Mouse (Mus musculus): ENCODE data around the gene Zcchc7.

Gene Zcchc7

GRCm38 (mm10) chr4:44965175-44965574 lies 209.5 kb downstream of the Zcchc7 start:
- no peak for DNase-seq (ENCODE audit: low spot score in 2 of 2)

DNA sequence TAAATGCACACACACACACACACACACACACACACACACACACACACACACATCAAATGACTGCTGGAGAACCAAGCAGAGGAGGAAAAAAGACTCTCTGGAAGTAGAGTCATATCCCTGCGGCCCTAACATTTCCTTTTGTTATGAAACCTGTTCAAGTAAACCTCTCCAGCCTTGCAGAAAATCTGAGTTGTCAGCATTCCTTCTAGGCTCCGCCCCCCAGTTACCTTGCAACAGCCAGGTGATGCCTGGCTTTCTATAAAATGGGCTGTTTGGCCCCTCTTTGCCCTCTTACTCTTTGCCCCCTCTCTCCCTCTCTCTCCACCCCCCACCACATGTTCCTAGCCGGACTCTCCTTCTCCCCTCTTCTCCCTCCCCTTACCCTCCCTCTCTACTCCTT lies 210.1 kb downstream of the Zcchc7 start:
- DNase-seq (ENCODE audit: low spot score in 2 of 2): no peak

DNA sequence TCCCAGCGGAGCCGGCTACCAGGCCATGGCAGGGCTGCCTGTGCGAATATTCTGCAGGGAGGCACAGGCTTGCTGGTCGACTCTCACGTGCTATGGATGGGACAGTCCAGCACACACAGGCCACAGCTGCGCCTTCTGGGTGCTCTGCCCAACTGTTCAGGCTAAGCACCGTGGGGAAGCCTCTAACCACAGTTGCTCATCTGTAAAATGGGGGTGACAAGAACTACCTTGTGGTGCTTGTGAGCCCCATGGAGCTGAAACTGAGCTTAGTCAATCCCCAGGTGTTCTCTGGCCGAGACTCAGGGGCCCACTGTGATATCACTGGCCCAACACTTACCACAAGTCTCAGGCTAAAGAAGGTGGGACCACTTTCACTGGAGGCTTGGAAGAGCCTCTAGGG lies 211.7 kb downstream of the Zcchc7 start:
- DNase-seq (ENCODE audit: low spot score in 2 of 2): no peak

- DNase-seq (ENCODE audit: low spot score in 2 of 2): no peak
Observed at GRCm38 (mm10) chr4:44970056-44970455, 214.4 kb downstream of the Zcchc7 start.

- DNase-seq (ENCODE audit: low spot score in 2 of 2): no peak
Observed at GRCm38 (mm10) chr4:44970612-44971110, 215.0 kb downstream of the Zcchc7 start.

- DNase-seq (ENCODE audit: low spot score in 2 of 2): peak; percentile 86 to 90
Observed at GRCm38 (mm10) chr4:44973450-44973849, 217.8 kb downstream of the Zcchc7 start.

DNA sequence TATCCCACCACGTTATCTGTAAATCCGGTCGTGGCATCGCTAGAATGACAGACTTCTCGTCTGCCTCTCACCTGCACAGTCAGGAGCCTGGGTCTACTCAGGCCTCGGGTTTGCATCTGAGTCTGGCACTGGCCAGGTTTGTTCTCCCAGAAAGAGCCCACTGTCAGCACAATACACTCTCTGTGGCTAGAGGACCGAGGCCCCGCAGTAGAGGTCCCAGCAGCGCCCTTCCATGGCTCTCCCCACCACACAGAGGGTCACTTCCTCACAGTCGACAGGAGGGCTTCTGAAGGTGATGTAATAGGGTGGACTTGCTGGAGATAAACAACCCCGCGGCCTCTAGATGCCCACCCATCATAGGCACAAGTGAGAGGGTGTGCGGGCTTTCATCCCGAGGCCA lies 218.2 kb downstream of the Zcchc7 start:
- no peak for DNase-seq (ENCODE audit: low spot score in 2 of 2)

DNA sequence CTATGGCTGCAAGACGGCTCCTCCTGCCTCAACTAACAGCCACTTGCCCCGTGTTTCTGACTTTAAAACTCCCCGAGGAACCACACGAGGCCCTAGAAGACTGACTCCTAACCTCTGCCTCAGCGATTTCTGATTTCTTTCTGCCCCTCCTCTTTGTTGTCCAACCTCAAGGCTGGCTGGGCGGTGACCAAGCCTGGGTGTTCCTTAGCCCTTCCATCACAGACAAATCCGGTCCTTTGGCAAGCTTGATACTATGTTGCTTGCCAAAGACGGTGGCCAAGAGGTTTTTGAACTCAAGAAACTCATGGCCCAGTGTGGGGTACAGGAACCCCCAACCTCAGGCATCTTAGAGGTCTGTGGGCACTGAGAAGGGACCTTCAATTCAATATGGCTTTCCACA lies 218.7 kb downstream of the Zcchc7 start:
- no peak for DNase-seq (ENCODE audit: low spot score in 2 of 2)

- DNase-seq (ENCODE audit: low spot score in 2 of 2): no peak
Observed at GRCm38 (mm10) chr4:44976026-44976615, 220.4 kb downstream of the Zcchc7 start.

- no peak for DNase-seq (ENCODE audit: low spot score in 2 of 2)
Observed at GRCm38 (mm10) chr4:44976921-44977710, 221.4 kb downstream of the Zcchc7 start.

GRCm38 (mm10) chr4:44978175-44978574 lies 222.5 kb downstream of the Zcchc7 start:
- DNase-seq (ENCODE audit: low spot score in 2 of 2): no peak

- DNase-seq (ENCODE audit: low spot score in 2 of 2): no peak
Observed at GRCm38 (mm10) chr4:44979794-44980338, 224.2 kb downstream of the Zcchc7 start.

- peak; percentile 40 to 56 for DNase-seq (ENCODE audit: low spot score in 2 of 2)
Observed at GRCm38 (mm10) chr4:44981280-44981973, 225.8 kb downstream of the Zcchc7 start, which contains the start of gene Grhpr. TSS of gene Grhpr (plus strand) at chr4:44981395.

Measured in frontal cortex, postnatal 25 days (tissue).